Mouse (Mus musculus) megakaryocyte progenitor cell, adult 5-6 weeks (primary cell): ENCODE results near the gene Dnajb5. TPM values are rescaled to one million over a fixed set of nuclear protein-coding genes. Genes with fewer than 3 reads are reported as not detected.

Experiments
- ATAC-seq: replicated peaks from 2 replicates; pipeline ENCODE4 v1.8.0; 2016; ENCODE audit warnings: mild to moderate bottlenecking, moderate TSS enrichment, inconsistent platforms; ENCODE audit not compliant: poor library complexity
- total RNA-seq, 2 experiments: library from RNA; stranded (forward) in 1 of 2; stranded (reverse) in 1 of 2; fragments of 157-497, 149-512 nt in 1 of 2; fragments of 200-1000 nt in 1 of 2; gene quantifications; 2 replicates each; pipeline versions ENCODE4 v1.2.3 to v1.2.4; 2015 to 2017

Dnajb5 gene
- total RNA-seq (2015): 2.2 and 4.5 TPM in 2 replicates
- 0.98 and 1.1 TPM in 2 replicates for total RNA-seq (2017)

DNA sequence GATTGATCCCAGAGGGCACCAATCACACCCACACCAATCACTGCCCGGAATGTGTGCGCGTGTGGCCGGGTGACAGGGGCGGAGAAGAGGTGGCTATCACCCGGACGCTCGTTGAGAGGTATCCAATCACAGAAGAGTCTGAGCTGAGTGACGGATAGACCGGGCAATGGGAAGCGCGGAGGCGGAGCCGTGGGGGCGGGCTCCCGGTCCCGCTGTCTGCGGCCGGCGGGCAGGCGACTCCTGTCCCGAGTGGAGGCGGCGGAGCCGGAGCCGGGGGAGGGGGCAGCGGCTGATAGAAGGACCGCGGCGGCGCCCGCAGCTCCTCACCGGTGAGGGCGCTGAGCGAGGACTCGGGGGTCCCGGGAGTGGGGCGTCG is at the start of gene Dnajb5:
Gene Dnajb5 (plus strand): TSS at position 139 of the 376 bp plus-strand sequence.
- peak; percentile 92 for ATAC-seq

DNA sequence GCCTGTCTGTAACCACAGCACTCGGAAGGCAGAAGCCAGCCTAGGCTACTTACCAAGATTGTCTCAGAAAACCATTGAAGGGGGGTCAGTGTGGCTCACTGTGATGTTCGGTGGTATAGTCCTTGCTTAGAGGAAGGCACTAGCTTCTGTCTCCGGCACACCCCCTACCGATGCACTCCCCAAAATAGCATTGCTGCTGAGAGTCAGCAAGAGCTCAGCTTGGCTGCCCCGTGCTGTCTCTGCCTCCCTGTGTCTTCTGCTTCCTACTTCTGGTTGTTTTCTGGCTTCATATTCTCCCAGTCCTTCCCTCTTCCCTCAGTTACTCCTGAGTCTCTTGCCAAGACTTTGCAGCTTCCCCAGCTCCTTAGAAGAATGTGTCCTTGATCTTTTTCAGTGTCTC is 48.7 kb upstream of the Dnajb5 start:
- no peak for ATAC-seq

DNA sequence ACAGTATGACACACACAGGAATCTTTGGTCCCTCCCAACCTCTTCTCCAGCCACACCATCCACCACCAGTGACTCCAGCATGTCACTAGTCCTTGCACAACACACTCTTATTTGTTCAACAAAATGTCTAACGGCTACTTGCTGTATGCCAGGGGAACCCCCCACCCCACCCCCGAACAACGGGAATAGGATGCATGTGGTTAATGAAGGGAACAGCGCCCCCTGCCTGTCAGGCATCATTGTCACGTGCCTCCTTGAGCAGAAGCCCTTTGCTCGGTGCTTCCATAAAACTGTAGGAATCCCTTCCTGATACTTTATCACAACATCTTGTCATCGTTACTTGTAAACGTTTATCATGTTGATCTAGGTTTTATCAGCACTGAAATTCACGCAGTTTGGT is 47.4 kb upstream of the Dnajb5 start:
- ATAC-seq: peak; percentile 74

DNA sequence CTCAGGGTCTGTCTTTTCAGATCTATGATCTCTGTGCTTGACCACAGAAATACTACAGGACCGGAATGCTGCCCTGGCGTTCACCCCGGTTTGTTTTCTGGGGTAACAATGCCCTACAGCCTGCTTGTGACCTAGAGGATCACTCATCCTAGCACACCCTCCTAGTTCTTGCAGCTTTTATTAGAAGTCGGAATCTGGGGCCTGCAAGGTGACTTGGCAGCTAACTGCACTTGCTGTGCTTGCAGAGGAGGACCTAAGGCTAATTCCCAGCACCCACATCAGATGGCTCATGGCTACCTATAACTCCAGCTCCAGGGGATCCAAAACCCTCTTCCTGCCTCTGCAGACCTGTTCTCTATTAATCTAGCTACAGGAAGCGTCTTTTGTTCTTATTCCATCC is 46.9 kb upstream of the Dnajb5 start:
- no peak for ATAC-seq

DNA sequence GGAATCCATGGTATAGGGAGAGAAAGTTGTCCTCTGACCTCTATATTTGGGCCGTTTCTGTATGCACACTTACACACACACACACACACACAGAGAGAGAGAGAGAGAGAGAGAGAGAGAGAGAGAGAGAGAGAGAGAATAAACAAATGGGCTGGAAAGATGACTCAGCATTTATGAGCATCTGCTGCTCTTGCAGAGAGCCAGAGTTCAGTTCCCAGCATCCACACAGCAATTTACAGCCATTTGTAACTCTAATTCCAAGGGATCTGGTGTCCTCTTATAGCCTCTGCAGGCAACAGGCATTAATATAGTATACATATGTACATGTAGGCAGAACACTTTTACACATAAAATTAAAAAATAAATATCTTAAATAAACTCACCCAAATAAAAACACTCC is 45.7 kb upstream of the Dnajb5 start:
- ATAC-seq: no peak

DNA sequence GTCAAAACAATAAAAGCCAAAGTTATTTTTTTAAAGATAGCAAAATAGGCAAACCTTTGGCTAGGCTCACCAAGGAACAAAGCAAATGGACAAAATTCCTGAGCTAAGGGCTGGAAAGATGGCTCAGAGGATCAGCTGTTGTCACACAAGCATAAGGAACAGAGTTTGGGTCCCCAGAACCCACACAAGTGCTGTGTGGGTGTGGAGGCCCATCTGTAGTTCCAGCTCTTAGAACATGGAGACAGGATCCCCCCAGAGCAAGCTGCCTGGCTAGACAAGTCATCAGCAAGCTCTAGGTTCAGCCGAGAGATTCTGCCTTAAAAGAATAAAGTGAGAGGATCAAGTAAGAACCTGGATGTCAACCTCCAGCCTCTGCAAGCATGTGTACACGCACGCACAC is 45.1 kb upstream of the Dnajb5 start:
- ATAC-seq: no peak

DNA sequence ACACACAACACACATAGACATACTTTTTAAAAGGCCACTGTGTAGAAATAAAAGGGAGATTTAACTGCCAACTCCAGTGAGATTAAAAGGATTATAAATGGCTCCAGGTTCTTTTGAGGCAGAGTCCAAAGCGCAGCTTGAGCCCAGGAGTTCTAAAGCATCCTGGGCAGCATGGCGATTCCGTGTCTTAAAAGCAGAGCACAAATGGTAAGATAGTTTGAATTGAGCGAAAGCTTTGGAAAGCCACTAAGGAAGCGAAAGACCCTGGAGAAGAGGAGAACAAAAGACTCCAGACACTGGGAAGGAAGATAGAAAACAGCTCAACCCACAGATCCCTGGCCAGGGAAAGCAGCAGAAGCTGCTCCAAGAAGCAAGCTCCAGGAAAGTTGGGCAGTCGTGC is 44.6 kb upstream of the Dnajb5 start:
- no peak for ATAC-seq

DNA sequence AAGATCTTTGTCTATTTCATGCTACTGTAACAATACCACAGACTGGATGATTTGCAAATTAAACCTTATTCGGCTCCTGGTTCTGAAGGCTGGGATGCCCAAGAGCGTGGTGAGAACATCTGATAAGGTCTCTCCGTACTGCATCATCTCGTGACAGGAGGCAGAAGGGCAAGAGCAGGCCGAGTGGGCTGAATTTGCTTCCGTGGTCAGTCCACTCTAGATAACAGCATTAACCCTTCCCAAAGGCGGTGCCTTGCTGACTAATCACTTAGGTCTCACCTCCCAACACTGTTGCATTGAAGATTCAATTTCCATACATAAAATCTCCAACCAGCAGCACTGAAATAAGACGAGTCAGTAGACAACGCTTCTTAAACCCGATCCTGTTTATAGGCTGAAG is 36.2 kb upstream of the Dnajb5 start:
- no peak for ATAC-seq

DNA sequence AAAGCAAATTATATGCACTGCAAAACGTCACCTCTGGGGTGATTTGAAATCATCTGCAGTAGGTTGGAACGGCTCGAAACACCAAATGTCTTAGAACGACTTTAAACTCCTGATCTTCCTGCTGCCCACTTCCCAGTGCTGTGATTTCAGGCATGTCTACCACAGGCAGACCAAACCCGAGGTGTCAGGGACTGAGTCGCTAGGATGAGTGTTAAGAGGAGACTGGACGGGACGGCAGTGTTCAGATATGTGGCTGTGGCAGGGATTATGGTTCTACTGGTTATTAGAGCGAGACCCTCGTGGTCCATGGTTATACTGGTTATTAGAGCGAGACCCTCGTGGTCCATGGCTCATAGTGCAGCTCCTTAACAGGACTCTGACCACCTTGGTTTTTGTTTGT is 34.3 kb upstream of the Dnajb5 start:
- ATAC-seq: no peak

DNA sequence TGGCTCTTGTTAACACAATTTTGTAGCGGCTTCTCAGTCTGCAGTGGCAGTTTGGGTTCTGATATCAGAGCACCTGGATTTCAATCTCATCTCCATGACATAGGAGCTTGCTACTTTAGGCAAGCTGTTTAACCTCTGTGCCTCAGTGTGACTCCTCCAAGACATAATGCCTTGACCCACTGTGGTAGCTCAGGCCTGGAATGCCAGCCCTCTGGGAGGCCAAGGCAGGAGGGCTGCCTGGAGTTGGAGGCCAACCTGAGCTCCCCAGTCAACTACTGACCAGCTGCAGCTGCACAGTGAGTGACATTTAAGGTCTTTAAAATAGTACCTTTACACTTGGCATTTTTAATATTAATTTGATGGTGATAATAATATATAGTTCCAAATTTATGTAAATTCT is 33.6 kb upstream of the Dnajb5 start:
- ATAC-seq: no peak

DNA sequence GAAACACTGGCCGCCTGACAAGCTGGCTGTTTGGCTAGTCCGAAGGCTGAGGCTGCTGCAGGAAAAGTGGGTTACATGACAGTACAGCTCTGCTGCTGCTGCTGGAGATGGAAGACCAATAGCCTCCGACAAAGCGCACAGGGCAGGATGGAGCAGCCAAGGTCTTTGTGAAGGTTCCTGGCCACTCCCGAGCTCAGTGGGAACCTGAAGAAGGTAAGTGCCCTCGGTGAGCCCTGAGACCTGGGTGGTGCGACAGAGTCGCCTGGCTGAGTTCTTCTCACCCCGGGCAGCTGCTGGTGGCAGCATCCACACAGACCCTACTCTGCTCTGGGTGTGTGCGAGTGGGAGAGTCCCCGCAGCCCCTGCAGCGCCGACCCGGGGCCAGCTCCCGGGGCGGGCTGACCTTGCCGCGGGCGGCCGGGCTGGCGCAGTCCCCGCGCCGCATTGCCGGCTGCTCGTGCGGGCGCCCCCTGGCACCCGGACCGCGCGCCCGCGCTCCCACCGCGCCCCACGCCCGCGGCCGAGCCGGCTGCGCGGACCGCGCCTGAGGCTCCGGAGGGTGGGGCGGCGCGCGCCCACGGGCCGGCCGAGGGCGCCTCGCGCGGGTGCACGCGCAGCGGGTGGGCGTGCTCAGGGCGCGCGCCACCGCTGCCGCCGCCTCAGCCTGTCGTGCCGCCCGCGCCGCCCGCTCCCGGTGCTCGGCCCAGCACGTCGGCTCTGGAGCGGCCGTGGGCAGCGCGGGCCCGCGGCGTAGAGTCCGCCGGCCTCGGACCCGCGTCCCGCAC is 32.8 kb upstream of the Dnajb5 start, which contains the start of gene Phf24:
Gene Phf24 (plus strand): TSS at position 44 of the 785 bp plus-strand sequence.
- ATAC-seq: peak; percentile 29; the same call in 1 of the 2 replicates

DNA sequence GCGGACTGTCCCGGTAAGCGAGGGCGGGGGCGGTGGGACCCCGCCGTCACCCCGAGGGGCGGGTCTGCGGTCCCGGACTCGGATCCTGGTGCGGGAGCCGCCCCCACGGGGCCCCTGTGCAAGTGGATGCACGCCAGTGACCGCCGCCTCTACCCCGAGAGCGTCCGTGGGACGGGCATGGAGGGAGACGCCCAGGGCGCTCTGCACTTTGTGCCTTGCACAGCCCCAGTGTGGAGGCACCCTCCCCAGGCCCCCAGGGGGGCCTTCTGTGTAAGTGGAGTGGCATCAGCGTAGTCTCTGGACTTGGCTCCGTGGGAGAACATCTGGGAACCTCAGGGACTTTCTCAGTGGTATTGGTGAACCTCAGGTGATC is 32.2 kb upstream of the Dnajb5 start:
- ATAC-seq: no peak; the same call in 1 of the 2 replicates

DNA sequence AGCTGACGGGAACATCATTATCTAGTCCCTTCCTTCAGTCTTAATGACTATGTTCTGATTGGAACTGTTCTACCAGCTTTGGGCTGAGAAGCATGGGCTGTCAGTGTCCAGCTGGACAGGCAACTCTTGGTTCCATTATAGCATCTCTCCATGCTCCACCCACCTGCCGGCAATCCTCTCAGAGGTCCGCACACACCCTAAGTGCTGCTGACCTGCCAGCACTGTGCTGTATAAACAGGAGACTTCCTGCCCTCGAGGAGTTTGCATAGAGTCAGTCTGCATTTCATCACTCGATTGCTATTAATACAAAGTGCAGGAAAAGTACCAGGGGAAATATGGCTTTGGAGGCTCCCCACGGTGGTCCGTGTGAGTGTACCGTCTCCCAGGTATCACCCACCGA is 28.9 kb upstream of the Dnajb5 start:
- no peak for ATAC-seq

DNA sequence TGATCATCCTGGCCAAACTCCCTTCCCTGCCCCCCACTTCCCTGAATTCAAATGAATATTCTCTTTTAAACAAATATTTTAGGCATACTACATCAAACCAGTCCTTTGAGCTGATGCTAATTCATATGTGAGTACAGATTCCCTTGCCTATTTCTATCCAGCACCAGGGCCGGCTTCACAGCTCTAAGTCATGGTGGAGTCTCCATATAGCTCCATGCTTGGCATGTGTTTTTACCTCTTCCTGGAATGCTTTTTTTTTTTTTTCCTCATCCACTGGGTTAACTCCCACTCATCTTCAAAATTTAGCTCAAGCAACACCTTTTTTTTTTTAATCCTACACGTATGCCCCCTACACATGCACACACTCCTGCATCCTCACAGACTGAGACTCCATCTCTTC is 28.1 kb upstream of the Dnajb5 start:
- ATAC-seq: no peak

DNA sequence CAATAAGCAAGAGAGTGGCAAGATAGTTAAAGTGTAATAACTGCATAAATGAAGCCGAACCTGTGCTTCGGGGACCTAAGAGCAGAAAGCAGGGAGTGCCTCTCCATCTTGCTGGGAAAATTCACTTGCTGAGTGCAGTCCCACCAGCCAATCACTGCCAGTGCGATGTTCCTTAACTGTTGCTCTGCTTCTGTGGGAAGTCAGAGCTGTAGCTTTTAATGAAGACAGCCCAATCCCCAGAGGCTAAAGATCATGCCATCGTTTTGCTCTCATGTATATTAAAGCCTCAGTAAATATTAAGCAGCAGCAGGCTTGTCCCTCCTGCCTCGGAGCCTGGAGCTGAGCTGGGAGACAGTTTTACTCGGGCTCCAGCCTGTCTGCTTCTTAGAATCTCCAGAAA is 27.6 kb upstream of the Dnajb5 start:
- ATAC-seq: no peak

DNA sequence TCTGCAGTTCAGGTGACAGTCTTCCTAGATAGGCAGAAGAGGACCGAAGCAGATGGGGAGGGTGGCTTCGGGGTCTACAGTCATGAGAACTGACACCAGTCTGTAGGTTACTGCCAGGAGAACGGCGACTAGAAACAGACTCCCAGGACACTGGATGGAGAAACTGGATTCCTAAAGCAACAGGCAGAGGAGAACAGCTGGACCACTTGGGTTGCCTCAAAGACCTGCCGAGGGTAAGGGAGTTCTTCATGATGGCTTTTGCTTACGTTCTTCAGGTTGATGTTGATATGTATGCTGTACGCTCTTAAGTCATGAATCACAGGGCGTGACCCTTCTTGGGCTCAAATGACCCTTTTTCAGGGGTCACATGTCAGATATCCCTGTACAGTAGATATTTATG is 27.2 kb upstream of the Dnajb5 start:
- ATAC-seq: no peak

DNA sequence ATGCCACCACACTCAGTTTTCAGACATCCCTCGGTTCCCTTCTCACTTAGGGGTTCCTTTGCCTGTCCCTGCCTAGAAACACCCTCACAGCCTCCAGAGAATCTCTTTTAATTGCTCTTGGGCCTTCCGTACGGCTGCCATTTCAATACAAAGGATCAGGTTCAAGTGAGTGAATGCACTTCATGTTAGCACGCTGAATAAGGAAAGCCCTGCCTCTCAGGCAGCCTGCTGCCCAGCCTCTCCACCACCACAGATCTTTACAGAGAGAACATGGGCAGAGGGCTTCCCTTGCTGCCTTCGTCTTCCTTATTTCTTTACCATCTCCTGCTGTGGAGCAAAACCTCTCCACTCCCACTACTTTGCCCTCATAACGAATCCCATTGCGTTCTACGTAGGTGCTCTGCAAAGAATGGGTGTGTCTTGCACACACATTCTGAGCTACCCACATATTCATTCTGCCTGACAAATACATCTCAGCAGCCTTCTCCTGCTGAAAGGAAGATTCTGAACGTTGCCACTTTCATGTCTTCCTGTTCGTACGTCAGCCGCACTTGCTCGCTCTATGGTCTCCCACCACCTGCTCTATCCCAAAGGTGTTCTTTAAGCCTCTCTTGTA is 25.4 kb upstream of the Dnajb5 start:
- no peak for ATAC-seq

DNA sequence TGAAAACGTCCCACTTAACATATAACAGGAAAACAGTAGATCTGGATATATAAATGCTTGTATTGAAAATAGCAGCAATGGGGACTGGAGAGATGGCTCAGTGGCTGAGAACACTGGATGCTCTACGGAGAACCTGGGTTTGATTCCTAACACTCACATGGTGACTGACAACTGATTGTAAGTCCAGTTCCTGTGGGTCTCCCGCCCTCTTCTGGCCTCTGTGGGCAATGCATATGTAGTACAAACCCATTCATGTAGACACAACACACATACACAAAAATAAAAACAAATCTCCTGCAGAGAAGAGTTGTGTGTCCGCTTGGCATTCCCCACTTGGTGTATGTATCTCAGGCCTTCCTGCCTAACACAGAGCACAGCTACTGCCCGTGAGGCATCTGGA is 21.4 kb upstream of the Dnajb5 start:
- ATAC-seq: no peak

DNA sequence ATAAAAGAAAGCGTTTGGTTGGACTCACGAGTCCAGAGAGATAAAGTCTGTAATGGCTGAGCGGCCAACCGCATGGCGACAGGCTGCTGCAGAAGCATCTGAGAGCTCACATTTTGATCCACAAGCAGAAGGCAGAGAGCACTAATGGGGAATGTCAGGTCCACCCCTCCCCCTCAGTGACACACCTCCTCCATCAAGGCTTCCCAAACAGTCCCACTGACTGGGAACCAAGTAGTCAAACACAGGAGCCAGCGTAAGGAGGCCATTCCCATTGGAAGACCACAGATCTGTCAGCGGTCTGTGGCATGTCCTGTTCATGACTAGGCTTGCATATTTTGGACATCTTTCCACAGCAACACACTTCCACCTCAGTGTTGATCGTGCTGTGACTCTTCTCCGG is 20.7 kb upstream of the Dnajb5 start:
- ATAC-seq: no peak

DNA sequence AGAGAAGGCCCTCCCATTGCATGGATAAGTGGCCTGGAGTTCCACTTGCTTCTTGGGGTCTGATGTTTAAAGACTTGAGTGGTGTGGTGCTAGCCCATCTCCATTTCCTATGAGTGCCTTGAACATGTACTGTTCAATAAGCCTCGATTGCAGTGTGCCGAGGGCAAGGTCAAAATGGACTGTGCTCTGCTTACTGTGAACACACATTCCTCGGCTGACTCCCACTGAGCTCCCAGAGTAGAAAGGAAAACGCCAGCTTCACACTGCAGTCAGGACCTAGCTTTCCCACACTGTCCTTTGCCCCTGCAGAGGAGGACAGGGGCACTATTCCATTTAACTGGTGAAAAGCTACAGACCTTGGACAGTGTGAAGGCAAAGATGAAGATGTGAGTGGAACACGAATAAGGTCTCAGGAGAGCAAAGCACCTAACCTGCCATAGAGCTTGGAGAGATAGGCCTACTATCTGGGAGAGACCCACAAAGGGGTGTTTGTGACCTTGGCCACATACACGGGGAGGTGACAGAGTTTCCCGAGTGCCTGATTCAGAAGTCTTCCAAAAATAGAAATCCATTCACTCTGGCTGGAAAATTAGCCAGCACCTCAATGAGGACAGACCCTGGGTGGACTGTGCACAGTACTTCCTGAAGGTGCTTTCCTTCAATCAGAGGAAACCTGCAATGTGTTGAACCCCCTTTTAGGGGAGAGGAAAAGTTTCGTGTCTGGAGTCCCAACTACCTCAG is 17.2 kb upstream of the Dnajb5 start:
- no peak for ATAC-seq

DNA sequence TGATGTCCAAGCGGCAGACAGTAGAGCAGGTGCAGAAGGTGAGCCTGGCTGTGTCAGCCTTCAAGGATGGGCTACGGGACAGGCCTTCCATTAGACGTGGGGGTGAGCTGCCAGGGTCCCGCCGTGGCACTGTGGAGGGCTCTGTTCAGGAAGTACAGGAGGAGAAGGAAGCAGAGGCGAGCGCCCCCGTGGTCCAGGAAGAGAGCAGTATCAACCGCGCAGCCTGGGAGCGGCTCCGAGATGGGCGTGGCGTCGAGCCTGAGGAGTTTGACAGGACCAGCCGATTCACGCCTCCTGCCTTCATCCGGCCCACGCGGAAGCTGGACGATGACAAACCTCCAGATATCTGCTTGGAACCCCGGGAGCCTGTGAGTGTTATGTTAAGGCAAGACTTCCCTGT is 16.0 kb upstream of the Dnajb5 start:
- peak; percentile 96 for ATAC-seq

DNA sequence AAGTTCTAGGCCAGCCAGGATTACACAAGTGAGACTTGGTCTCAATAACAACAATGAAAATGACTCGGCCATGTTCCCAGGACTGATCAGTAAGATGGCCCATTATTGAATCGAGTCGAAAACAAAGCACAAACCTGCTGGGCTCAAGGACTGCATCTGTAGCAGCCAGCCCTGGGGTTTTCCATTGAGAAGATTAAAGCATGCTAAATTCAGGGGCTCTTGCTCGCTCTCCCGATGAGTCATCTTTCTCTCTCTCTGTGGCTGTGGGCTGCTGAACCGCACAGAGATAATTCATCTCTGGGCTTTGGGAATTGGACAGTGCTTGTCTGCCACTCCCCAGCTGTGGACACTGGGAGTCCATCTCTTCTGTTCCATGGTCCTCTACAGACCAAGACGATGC is 8.2 kb upstream of the Dnajb5 start:
- ATAC-seq: no peak
